Mouse (Mus musculus): ENCODE measurements around the gene Gm42957. TPM values are rescaled to one million over a fixed set of nuclear protein-coding genes. Genes with fewer than 3 reads are reported as not detected.

Gene Gm42957
- polyA plus RNA-seq (2012; rRNA removed), result 0.16 and 0.18 TPM in 2 replicates

GRCm38 (mm10) chr3:96634928-96635879, at the start of gene Gm42957, which contains the start of gene Pex11b:
TSS of gene Gm42957 (plus strand) at chr3:96635474.
TSS of gene Pex11b (plus strand) at chr3:96635376.

GRCm38 (mm10) chr3:96593790-96594560, 41.3 kb upstream of the Gm42957 start, which contains the start of gene Polr3gl:
TSS of gene Polr3gl (minus strand) at chr3:96594181.

GRCm38 (mm10) chr3:96596228-96596707, 39.0 kb upstream of the Gm42957 start, which contains the start of gene Ankrd34a:
TSS of gene Ankrd34a (plus strand) at chr3:96596636.

GRCm38 (mm10) chr3:96600639-96601250, 34.5 kb upstream of the Gm42957 start, which contains the start of gene Lix1l:
TSS of gene Lix1l (plus strand) at chr3:96601149.

GRCm38 (mm10) chr3:96629729-96630600, 5.3 kb upstream of the Gm42957 start, which contains the start of gene Rbm8a:
TSS of gene Rbm8a (plus strand) at chr3:96629933.

GRCm38 (mm10) chr3:96645018-96645649, 9.9 kb downstream of the Gm42957 start, which contains the start of gene Itga10:
TSS of gene Itga10 (plus strand) at chr3:96645584.

GRCm38 (mm10) chr3:96669727-96670468, 34.6 kb downstream of the Gm42957 start, which contains the start of gene Ankrd35:
TSS of gene Ankrd35 (plus strand) at chr3:96670131.

GRCm38 (mm10) chr3:96696198-96696765, 61.0 kb downstream of the Gm42957 start, which contains the start of gene Pias3:
TSS of gene Pias3 (plus strand) at chr3:96696384.

Other genes starting within 250 kb of the Gm42957 start
- gene BC107364, start 183.2 kb upstream of the Gm42957 start, polyA plus RNA-seq (2012; rRNA removed), result 0.15 TPM in 1 of 2 replicates, not detected in the other
- gene Hfe2, start 110.3 kb upstream of the Gm42957 start, polyA plus RNA-seq (2012; rRNA removed), result 0.40 and 3.0 TPM in 2 replicates
- 73.6 and 91.3 TPM in 2 replicates for gene Txnip, start 77.5 kb upstream of the Gm42957 start, polyA plus RNA-seq (2012; rRNA removed)
- gene Gm16253, start 58.5 kb upstream of the Gm42957 start, polyA plus RNA-seq (2012; rRNA removed), result 0.14 TPM in 1 of 2 replicates, not detected in the other
- gene Polr3gl, start 41.3 kb upstream of the Gm42957 start, polyA plus RNA-seq (2012; rRNA removed), result 50.0 and 107 TPM in 2 replicates
- gene Ankrd34a, start 38.8 kb upstream of the Gm42957 start, polyA plus RNA-seq (2012; rRNA removed), result 0.90 and 1.5 TPM in 2 replicates
- gene Lix1l, start 34.3 kb upstream of the Gm42957 start, polyA plus RNA-seq (2012; rRNA removed), result 54.6 and 65.6 TPM in 2 replicates
- 100 and 226 TPM in 2 replicates for gene Rbm8a, start 5.5 kb upstream of the Gm42957 start, polyA plus RNA-seq (2012; rRNA removed)
- gene Pex11b, start 98 bp upstream of the Gm42957 start, polyA plus RNA-seq (2012; rRNA removed), result 31.8 and 42.4 TPM in 2 replicates
- gene Itga10, start 10.1 kb downstream of the Gm42957 start, polyA plus RNA-seq (2012; rRNA removed), result 4.2 and 5.3 TPM in 2 replicates
- gene Ankrd35, start 34.7 kb downstream of the Gm42957 start, polyA plus RNA-seq (2012; rRNA removed), result 0.38 and 0.61 TPM in 2 replicates
- 43.0 and 57.1 TPM in 2 replicates for gene Pias3, start 60.9 kb downstream of the Gm42957 start, polyA plus RNA-seq (2012; rRNA removed)
- 7.9 and 10.1 TPM in 2 replicates for gene Nudt17, start 73.1 kb downstream of the Gm42957 start, polyA plus RNA-seq (2012; rRNA removed)
- 49.4 and 49.7 TPM in 2 replicates for gene Polr3c, start 92.2 kb downstream of the Gm42957 start, polyA plus RNA-seq (2012; rRNA removed)
- gene Rnf115, start 92.2 kb downstream of the Gm42957 start, polyA plus RNA-seq (2012; rRNA removed), result 24.5 and 40.5 TPM in 2 replicates
- gene Pdzk1, start 193.8 kb downstream of the Gm42957 start, polyA plus RNA-seq (2012; rRNA removed), result 0.42 and 1.2 TPM in 2 replicates
- not detected in 2 replicates for gene Cd160, start 193.9 kb downstream of the Gm42957 start, polyA plus RNA-seq (2012; rRNA removed)